ENCODE assay signal across 22 mouse cellular contexts in genomic region chr19:25055559-25055958, GRCm38 (mm10). TPM values are rescaled to one million over a fixed set of nuclear protein-coding genes. Genes with fewer than 3 reads are reported as not detected.
DNase-seq lines count a peak whose midpoint lies in the region; ATAC-seq and TF ChIP-seq lines count a peak whose summit lies in the region.
"Had no signal": no experiment of that assay in that cellular context is flagged by ENCODE, and none has a peak within 500 bp of the region (broad histone marks: within the 10 kb centered on the region; RNA-seq: fewer than 3 reads in every experiment).

No protein-coding gene starts in this region.

- H3K27ac ChIP-seq in liver, embryonic 14.5 days = no peak overlapping the region
- no peak overlapping the region for H3K27ac ChIP-seq in liver, postnatal 0 days (ENCODE audit: low read depth)
- no peak overlapping the region for H3K27ac ChIP-seq in hindbrain, embryonic 10.5 days
- H3K27ac ChIP-seq: embryonic facial prominence, embryonic 15.5 days; forebrain, embryonic 10.5 days; heart, embryonic 10.5 days; hindbrain, embryonic 14.5 days had no signal

- no peak for DNase-seq in liver, embryonic 14.5 days (ENCODE audit: low read depth in 3 of 3, low spot score in 3 of 3)
- no peak for DNase-seq in liver, postnatal 0 days
- peak; percentile 72 for DNase-seq in CD4-positive, CD25-positive, alpha-beta regulatory T cell, adult 2 months (ENCODE audit: low read depth, low spot score)
- DNase-seq in T-cell, adult 2 months (ENCODE audit: low spot score) = peak; percentile 41
- peak; percentile 68 for DNase-seq in naive thymus-derived CD4-positive, alpha-beta T cell, adult 2 months (ENCODE audit: low read depth)
- no peak for DNase-seq in hindbrain, embryonic 10.5 days (ENCODE audit: low spot score)
- no peak for DNase-seq in urinary bladder, postnatal 36 days (ENCODE audit: low spot score in 2 of 2)
- DNase-seq: adrenal gland, adult 8-10 months; adrenal gland, postnatal 36 days; cerebellum, adult 8-10 months; cerebellum, postnatal 14 days; embryo, embryonic 11 days; heart, adult 18-20 months; heart, postnatal 10 days; heart, postnatal 4 days had no signal

- no peak for TF ChIP-seq EP300 in liver, embryonic 14.5 days (IDR thresholded peaks at IDR 0.05; ENCODE audit: low read depth)
- TF ChIP-seq EP300 in liver, postnatal 0 days (IDR thresholded peaks at IDR 0.05; ENCODE audit: low read depth) = no peak

- WGBS in liver, embryonic 14.5 days (ENCODE audit: insufficient replicate concordance) = 79% methylated on average over 7 of the region's 7 CpGs
- 91% methylated on average over 7 of the region's 7 CpGs for WGBS in liver, postnatal 0 days (ENCODE audit: insufficient replicate concordance)
- WGBS in hindbrain, embryonic 10.5 days = 92% methylated on average over 7 of the region's 7 CpGs

- H3K9ac ChIP-seq in liver, embryonic 14.5 days (replicated peaks) = no peak overlapping the region
- H3K9ac ChIP-seq in liver, postnatal 0 days (replicated peaks) = no peak overlapping the region
- H3K9ac ChIP-seq: embryonic facial prominence, embryonic 15.5 days; hindbrain, embryonic 14.5 days had no signal

- H3K4me3 ChIP-seq in liver, embryonic 14.5 days (ENCODE audit: insufficient read depth in 1 of 2, low read depth in 2 of 2, low read length in 2 of 2) = no peak overlapping the region
- H3K4me3 ChIP-seq in liver, postnatal 0 days (ENCODE audit: low read depth, low read length) = no peak overlapping the region
- H3K4me3 ChIP-seq in hindbrain, embryonic 10.5 days = no peak overlapping the region
- H3K4me3 ChIP-seq: embryonic facial prominence, embryonic 15.5 days; erythroblast, embryonic 14.5 days; forebrain, embryonic 10.5 days; heart, embryonic 10.5 days had no signal

- H3K36me3 ChIP-seq in liver, embryonic 14.5 days (replicated peaks; ENCODE audit: control insufficient read depth, insufficient read depth, low read depth) = no peaks in the 10 kb centered on the region
- peaks cover 2% of the 10 kb centered on the region for H3K36me3 ChIP-seq in liver, postnatal 0 days (replicated peaks; ENCODE audit: insufficient read depth, low read length)
- no peaks in the 10 kb centered on the region for H3K36me3 ChIP-seq in hindbrain, embryonic 10.5 days
- H3K36me3 ChIP-seq: embryonic facial prominence, embryonic 15.5 days; forebrain, embryonic 10.5 days; heart, embryonic 10.5 days had no signal

- peaks cover 6 to 25% of the 10 kb centered on the region in 2 experiments for H3K4me1 ChIP-seq in liver, embryonic 14.5 days (replicated peaks; ENCODE audit: control insufficient read depth in 2 of 2, insufficient read depth in 2 of 2, low read length in 1 of 2)
- peaks cover 3% of the 10 kb centered on the region; the same call in 1 of the 2 replicates for H3K4me1 ChIP-seq in liver, postnatal 0 days (ENCODE audit: insufficient read depth)
- H3K4me1 ChIP-seq in hindbrain, embryonic 10.5 days (replicated peaks) = peaks cover 11% of the 10 kb centered on the region

- no peaks in the 10 kb centered on the region for H3K27me3 ChIP-seq in liver, embryonic 14.5 days (ENCODE audit: control insufficient read depth, insufficient read depth, low read length)
- H3K27me3 ChIP-seq in liver, postnatal 0 days (ENCODE audit: insufficient read depth, low read length) = no peaks in the 10 kb centered on the region
- H3K27me3 ChIP-seq in hindbrain, embryonic 10.5 days (ENCODE audit: insufficient read depth, poor library complexity, severe bottlenecking) = no peaks in the 10 kb centered on the region
- H3K27me3 ChIP-seq: embryonic facial prominence, embryonic 15.5 days; Patski had no signal

- no peak for TF ChIP-seq CTCF in liver, embryonic 14.5 days (IDR thresholded peaks at IDR 0.05; ENCODE audit: low read depth)
- no peak for TF ChIP-seq CTCF in liver, postnatal 0 days (IDR thresholded peaks at IDR 0.05; ENCODE audit: low read depth)

- ATAC-seq in liver, embryonic 14.5 days (ENCODE audit: insufficient read depth) = no peak
- ATAC-seq in liver, postnatal 0 days = no peak
- ATAC-seq: forebrain, embryonic 14.5 days; Patski had no signal

- 0 out of 2 replicates have a peak overlapping the region, but pooled peaks have one; percentile 8 for H3K4me2 ChIP-seq in liver, embryonic 14.5 days (ENCODE audit: low read depth)
- H3K4me2 ChIP-seq in liver, postnatal 0 days (ENCODE audit: low read depth, low read length) = no peak overlapping the region
- H3K4me2 ChIP-seq: embryonic facial prominence, embryonic 15.5 days; hindbrain, embryonic 14.5 days had no signal

- H3K9me3 ChIP-seq in liver, embryonic 14.5 days (ENCODE audit: control insufficient read depth, low read length) = no peaks in the 10 kb centered on the region
- no peaks in the 10 kb centered on the region for H3K9me3 ChIP-seq in liver, postnatal 0 days (ENCODE audit: low read length)
- no peaks in the 10 kb centered on the region for H3K9me3 ChIP-seq in hindbrain, embryonic 10.5 days
- H3K9me3 ChIP-seq: embryonic facial prominence, embryonic 15.5 days; forebrain, embryonic 10.5 days; heart, embryonic 10.5 days had no signal

RNA-seq across cellular contexts. Expression of gene Dock8, which starts 56.2 kb away (rescaled TPM):
- polyA plus RNA-seq in liver, embryonic 14.5 days (2012; rRNA removed) = 2.8 and 3.4 TPM in 2 replicates
- 5.9 TPM in 2 replicates for polyA plus RNA-seq in liver, embryonic 14.5 days (2014; fragmentation: Nextera tagmentation; extraction: Ambion mirVana)
- 10.3 and 12.5 TPM in 2 replicates for polyA plus RNA-seq in liver, postnatal 0 days (2015; fragmentation: Nextera tagmentation; extraction: Ambion mirVana)
- 1.4 and 2.2 TPM in 2 replicates for polyA plus RNA-seq in hindbrain, embryonic 10.5 days (2016; fragmentation: Nextera tagmentation; extraction: Ambion mirVana)

Comparison
In these comparisons a context has a peak if more than half of its experiments do, and no peak if none do; other contexts are left out.
1. DNase-seq: peak in CD4-positive, CD25-positive, alpha-beta regulatory T cell, adult 2 months (single experiment), T-cell, adult 2 months (single experiment) and naive thymus-derived CD4-positive, alpha-beta T cell, adult 2 months (single experiment); none in liver, embryonic 14.5 days (0 of 3), liver, postnatal 0 days (single experiment), hindbrain, embryonic 10.5 days (single experiment) and urinary bladder, postnatal 36 days (0 of 2).